Comparison of ENCODE assay signal across 8 mouse cellular contexts in the genomic region with DNA sequence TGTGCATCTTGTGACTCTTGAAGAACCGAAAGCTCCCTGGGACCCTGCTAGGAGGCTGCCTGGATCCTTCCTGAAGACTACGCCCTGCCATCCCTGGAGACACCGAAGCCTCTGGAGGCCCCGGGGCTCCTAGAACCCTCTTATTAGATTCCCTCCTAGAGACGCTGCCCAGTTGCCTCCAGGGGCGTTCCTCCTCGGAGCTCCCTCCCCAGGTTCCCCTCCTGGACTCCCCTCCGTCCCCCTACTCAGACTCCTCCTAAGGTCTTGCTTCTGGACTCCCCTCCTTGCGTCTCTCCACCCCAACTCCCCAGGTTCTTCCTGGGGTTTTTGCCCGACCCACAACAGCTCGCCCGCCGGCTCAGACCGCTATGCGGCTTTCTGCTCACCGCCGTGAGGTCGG. TPM values are rescaled to one million over a fixed set of nuclear protein-coding genes. Genes with fewer than 3 reads are reported as not detected.
DNase-seq lines count a peak whose midpoint lies in the region; ATAC-seq and TF ChIP-seq lines count a peak whose summit lies in the region.

No protein-coding gene starts in this region.

- peaks cover 15% of the 10 kb centered on the region for H3K4me1 ChIP-seq in intestine, embryonic 15.5 days (replicated peaks)
- peaks cover 30% of the 10 kb centered on the region for H3K4me1 ChIP-seq in midbrain, embryonic 13.5 days (replicated peaks)

- peak overlapping the region; percentile 72 for H3K4me3 ChIP-seq in C2C12 (ENCODE audit: insufficient read depth, poor library complexity, severe bottlenecking)
- peak overlapping the region; percentile 68 for H3K4me3 ChIP-seq in intestine, embryonic 15.5 days (replicated peaks)
- H3K4me3 ChIP-seq in midbrain, embryonic 13.5 days (replicated peaks) = peak overlapping the region; percentile 62

- peak overlapping the region; percentile 86 for H3K4me2 ChIP-seq in intestine, embryonic 15.5 days (replicated peaks)
- peak overlapping the region; percentile 74 for H3K4me2 ChIP-seq in midbrain, embryonic 13.5 days (replicated peaks)

- peaks cover 36% of the 10 kb centered on the region for H3K79me2 ChIP-seq in C2C12 (ENCODE audit: control insufficient read depth, insufficient read depth)

- no peak for TF ChIP-seq CTCF in C2C12 (IDR thresholded peaks at IDR 0.05; ENCODE audit: control insufficient read depth, insufficient read depth, insufficient read length)

- no peaks in the 10 kb centered on the region for H3K27me3 ChIP-seq in C2C12 (ENCODE audit: control insufficient read depth, insufficient read depth, insufficient read length)
- no peaks in the 10 kb centered on the region for H3K27me3 ChIP-seq in intestine, embryonic 15.5 days (replicated peaks)
- no peaks in the 10 kb centered on the region for H3K27me3 ChIP-seq in midbrain, embryonic 13.5 days

- H3K9ac ChIP-seq in intestine, embryonic 15.5 days = peak overlapping the region; percentile 66
- H3K9ac ChIP-seq in midbrain, embryonic 13.5 days (replicated peaks) = peak overlapping the region; percentile 81

- ATAC-seq in erythroblast, adult 5-6 weeks (replicated peaks; ENCODE audit: low FRiP score, poor library complexity, severe bottlenecking) = peak; percentile 17; the same call in 1 of the 2 replicates
- no peak for ATAC-seq in intestine, embryonic 15.5 days
- no peak; the same call in 1 of the 2 replicates for ATAC-seq in midbrain, embryonic 13.5 days

- peak; percentile 49 for DNase-seq in embryo, embryonic 10.5 days (ENCODE audit: low spot score)
- no peak for DNase-seq in embryo, embryonic 11 days
- DNase-seq in cerebellum, adult 8-10 months = no peak
- DNase-seq in layer of hippocampus, postnatal 14 days (ENCODE audit: low spot score in 2 of 2) = no peak

- under 1% methylated on average over 18 of the region's 18 CpGs for WGBS in intestine, embryonic 15.5 days
- under 1% methylated on average over 18 of the region's 18 CpGs for WGBS in midbrain, embryonic 13.5 days

- no peaks in the 10 kb centered on the region for H3K36me3 ChIP-seq in C2C12 (ENCODE audit: control insufficient read depth, insufficient read depth)
- H3K36me3 ChIP-seq in intestine, embryonic 15.5 days = 0 out of 2 replicates have a peak, but pooled peaks cover 3% of the 10 kb centered on the region
- H3K36me3 ChIP-seq in midbrain, embryonic 13.5 days = peaks cover 3% of the 10 kb centered on the region; the same call in 1 of the 2 replicates

- H3K9me3 ChIP-seq in intestine, embryonic 15.5 days = no peaks in the 10 kb centered on the region
- no peaks in the 10 kb centered on the region for H3K9me3 ChIP-seq in midbrain, embryonic 13.5 days

- H3K79me3 ChIP-seq in C2C12 (ENCODE audit: low read depth) = peaks cover 18% of the 10 kb centered on the region

- peak overlapping the region; percentile 20; the same call in 1 of the 2 replicates for H3K27ac ChIP-seq in intestine, embryonic 15.5 days
- H3K27ac ChIP-seq in midbrain, embryonic 13.5 days = peak overlapping the region; percentile 37; the same call in 1 of the 2 replicates

- peak overlapping the region; percentile 83 for H3ac ChIP-seq in C2C12 (ENCODE audit: control insufficient read depth, insufficient read length, low read depth)

TF ChIP-seq in C2C12, 6 proteins besides CTCF, POLR2A, EP300 and RAD21:
- no peak for TF ChIP-seq USF1 (IDR thresholded peaks at IDR 0.05; ENCODE audit: low read depth)
- no peak for TF ChIP-seq MAX (IDR thresholded peaks at IDR 0.05)
- TF ChIP-seq MYOD1 (IDR thresholded peaks at IDR 0.05; ENCODE audit: control insufficient read depth, insufficient read length, low read depth) = no peak
- no peak for TF ChIP-seq CEBPB (IDR thresholded peaks at IDR 0.05; ENCODE audit: low read depth)
- TF ChIP-seq FOSL1 (IDR thresholded peaks at IDR 0.05; ENCODE audit: insufficient read depth, low read length, poor library complexity, severe bottlenecking) = no peak
- no peak for TF ChIP-seq MYOG (IDR thresholded peaks at IDR 0.05; ENCODE audit: control insufficient read depth, extremely low read depth, insufficient read length)

RNA-seq across cellular contexts. Expression of a gene that starts 0.4 kb away (rescaled TPM):
- 24.1 TPM for polyA plus RNA-seq in C2C12 (2012; fragmentation: generic; extraction: Trizol)
- total RNA-seq in erythroblast, adult 5-6 weeks (2015; ENCODE audit: low replicate concordance) = 48.0 and 57.3 TPM in 2 replicates
- 160 and 298 TPM in 2 replicates for total RNA-seq in erythroblast, adult 5-6 weeks (2017; ENCODE audit: low replicate concordance)
- 21.1 and 24.1 TPM in 2 replicates for polyA plus RNA-seq in intestine, embryonic 15.5 days (2015; fragmentation: Nextera tagmentation; extraction: Ambion mirVana)
- 15.5 and 17.0 TPM in 2 replicates for polyA plus RNA-seq in midbrain, embryonic 13.5 days (2015; fragmentation: Nextera tagmentation; extraction: Ambion mirVana)
- 10 to 100 TPM; 31.0 to 33.1 TPM for total RNA-seq in layer of hippocampus, postnatal 14 days (2021)

RNA-seq across cellular contexts. Expression of a gene that starts 11.9 kb away (rescaled TPM):
- 738 TPM for polyA plus RNA-seq in C2C12 (2012; fragmentation: generic; extraction: Trizol)
- total RNA-seq in erythroblast, adult 5-6 weeks (2015; ENCODE audit: low replicate concordance) = 125 and 151 TPM in 2 replicates
- total RNA-seq in erythroblast, adult 5-6 weeks (2017; ENCODE audit: low replicate concordance) = 77.9 and 87.8 TPM in 2 replicates
- polyA plus RNA-seq in intestine, embryonic 15.5 days (2015; fragmentation: Nextera tagmentation; extraction: Ambion mirVana) = 527 and 602 TPM in 2 replicates
- 529 and 559 TPM in 2 replicates for polyA plus RNA-seq in midbrain, embryonic 13.5 days (2015; fragmentation: Nextera tagmentation; extraction: Ambion mirVana)
- total RNA-seq in layer of hippocampus, postnatal 14 days (2021) = 100 to 1,000 TPM; 153 to 155 TPM

RNA-seq across cellular contexts. Expression of a gene that starts 54.7 kb away (rescaled TPM):
- not detected for polyA plus RNA-seq in C2C12 (2012; fragmentation: generic; extraction: Trizol)
- not detected in 2 replicates for total RNA-seq in erythroblast, adult 5-6 weeks (2015; ENCODE audit: low replicate concordance)
- total RNA-seq in erythroblast, adult 5-6 weeks (2017; ENCODE audit: low replicate concordance) = not detected in 2 replicates
- polyA plus RNA-seq in intestine, embryonic 15.5 days (2015; fragmentation: Nextera tagmentation; extraction: Ambion mirVana) = 0.98 and 1.5 TPM in 2 replicates
- 3.0 and 3.5 TPM in 2 replicates for polyA plus RNA-seq in midbrain, embryonic 13.5 days (2015; fragmentation: Nextera tagmentation; extraction: Ambion mirVana)
- 100 to 1,000 TPM; 121 to 132 TPM for total RNA-seq in layer of hippocampus, postnatal 14 days (2021)
